Mouse (Mus musculus) ES-E14 (cell line): ENCODE results near the gene Sh3bp5l. TPM values are rescaled to one million over a fixed set of nuclear protein-coding genes. Genes with fewer than 3 reads are reported as not detected.

Experiments used
- DNase-seq: peaks from one replicate; pipeline ENCODE4 v3.0.0-alpha.2; 2013; ENCODE audit warnings: low read depth, low spot score
- H3K27ac ChIP-seq: 2 replicates; pipeline ENCODE4 v1.5.1; 2012; ENCODE audit warnings: low read depth, mild to moderate bottlenecking, low read length, moderate library complexity, mixed read lengths; ENCODE audit not compliant: poor library complexity, insufficient read depth, severe bottlenecking
- H3K36me3 ChIP-seq: 2 replicates; pipeline ENCODE4 v1.6.1; 2012; ENCODE audit warnings: mild to moderate bottlenecking, low read length, moderate library complexity, mixed read lengths; ENCODE audit not compliant: control insufficient read depth, poor library complexity, insufficient read depth, severe bottlenecking
- H3K4me1 ChIP-seq, 2 experiments: fragments of 150-350 bp in 1 of 2; sonication (generic) in 1 of 2; 2 replicates each; pipeline ENCODE4 v1.6.1; 2012; ENCODE audit warnings: low read length in 2 of 2, mild to moderate bottlenecking in 1 of 2, mixed read lengths in 1 of 2; ENCODE audit not compliant: control insufficient read depth in 2 of 2, insufficient read depth in 2 of 2, poor library complexity in 1 of 2
- H3K4me3 ChIP-seq, 2 experiments: fragments of 150-350 bp in 1 of 2; sonication (generic) in 1 of 2; 2 replicates each; pipeline ENCODE4 v1.5.1; 2012; ENCODE audit warnings: low read length in 2 of 2, low read depth in 1 of 2, mild to moderate bottlenecking in 1 of 2, mixed read lengths in 1 of 2; ENCODE audit not compliant: insufficient read depth in 1 of 2, poor library complexity in 1 of 2, severe bottlenecking in 1 of 2
- H3K9ac ChIP-seq: 2 replicates; pipeline ENCODE4 v1.6.1; 2012; ENCODE audit warnings: low read depth, mild to moderate bottlenecking, low read length, mixed read lengths; ENCODE audit not compliant: poor library complexity, insufficient read depth, severe bottlenecking
- H3K9me3 ChIP-seq: fragments of 150-350 bp; sonication (generic); 2 replicates; pipeline ENCODE4 v1.6.1; 2012; ENCODE audit warnings: low read depth, mild to moderate bottlenecking, low read length; ENCODE audit not compliant: control insufficient read depth, insufficient read depth
- CHD2 ChIP-seq: IDR thresholded peaks from 2 replicates; pipeline ENCODE4 v1.6.1; 2014; ENCODE audit warnings: mild to moderate bottlenecking, low read depth, low read length, inconsistent platforms
- HCFC1 ChIP-seq: IDR thresholded peaks from 2 replicates; pipeline ENCODE4 v1.6.1; 2012; ENCODE audit warnings: low read length, inconsistent platforms, borderline replicate concordance; ENCODE audit not compliant: insufficient read depth
- MAFK ChIP-seq: IDR thresholded peaks from 2 replicates; pipeline ENCODE4 v1.6.1; 2014; ENCODE audit warnings: mild to moderate bottlenecking, low read depth, low read length, inconsistent platforms; ENCODE audit not compliant: insufficient read depth
- ZC3H11A ChIP-seq: IDR thresholded peaks from 2 replicates; pipeline ENCODE4 v1.6.1; 2012; ENCODE audit warnings: low read depth, mild to moderate bottlenecking, inconsistent platforms, low read length, borderline replicate concordance
- ZNF384 ChIP-seq: IDR thresholded peaks from 2 replicates; pipeline ENCODE4 v1.6.1; 2012; ENCODE audit warnings: low read depth, low read length, inconsistent platforms
- in situ Hi-C, 2 experiments: fragments of 600-800 bp; cut with MboI; formaldehyde crosslinking; loops; one replicate each; pipeline ENCODE4 v1.15.1; 2025; ENCODE audit warnings: low sequenced_read_pairs in 2 of 2, inconsistent platforms in 1 of 2; ENCODE audit not compliant: unreplicated experiment in 2 of 2
- total RNA-seq: library from RNA; depleted of rRNA; stranded (reverse); fragments of 300-350 nt; gene quantifications from 2 replicates; pipeline ENCODE4 v1.2.3, GENCODE M21; 2012

Sh3bp5l gene
- total RNA-seq, 1 experiment = 28.9 TPM

GRCm38 (mm10) chr11:58352681-58353548 lies 22.4 kb downstream of the Sh3bp5l start:
- no peaks in the 10 kb centered on the region for H3K36me3 ChIP-seq
- TF ChIP-seq ZC3H11A = peak; percentile 61; the same call in 1 of the 2 replicates
- TF ChIP-seq MAFK = no peak
- H3K4me1 ChIP-seq = no peaks in the 10 kb centered on the region
- no peak overlapping the region for H3K27ac ChIP-seq
- in situ Hi-C loops = no loop called here
- H3K4me3 ChIP-seq = no peak overlapping the region
- DNase-seq = peak; percentile 35
- H3K9me3 ChIP-seq = no peaks in the 10 kb centered on the region
- H3K9ac ChIP-seq = no peak overlapping the region

GRCm38 (mm10) chr11:58353709-58354108 lies 23.2 kb downstream of the Sh3bp5l start:
- Histone ChIP-seq H3K36me3 (no peaks in the 10 kb centered on the region), H3K9me3 (no peaks in the 10 kb centered on the region), H3K4me3 (no peak overlapping the region), H3K4me1 (no peaks in the 10 kb centered on the region), H3K9ac (no peak overlapping the region), H3K27ac (no peak overlapping the region)
- TF ChIP-seq HCFC1 = no peak
- TF ChIP-seq MAFK = no peak
- TF ChIP-seq ZC3H11A = no peak
- TF ChIP-seq ZNF384 = no peak
- TF ChIP-seq CHD2 = no peak
- in situ Hi-C loops = no loop called here
- no peak for DNase-seq

- Histone ChIP-seq H3K36me3 (no peaks in the 10 kb centered on the region), H3K9me3 (no peaks in the 10 kb centered on the region), H3K27ac (no peak overlapping the region), H3K9ac (no peak overlapping the region), H3K4me3 (no peak overlapping the region), H3K4me1 (no peaks in the 10 kb centered on the region)
- DNase-seq = no peak
- in situ Hi-C loops = no loop called here
- TF ChIP-seq HCFC1 = no peak
- no peak for TF ChIP-seq ZC3H11A
- no peak for TF ChIP-seq CHD2
- no peak for TF ChIP-seq ZNF384
- no peak for TF ChIP-seq MAFK
These were observed 24.0 kb downstream of the Sh3bp5l start for GRCm38 (mm10) chr11:58354476-58354875.

- no peak overlapping the region for H3K27ac ChIP-seq
- DNase-seq = no peak
- no peaks in the 10 kb centered on the region for H3K9me3 ChIP-seq
- H3K4me1 ChIP-seq = no peaks in the 10 kb centered on the region
- no peaks in the 10 kb centered on the region for H3K36me3 ChIP-seq
- H3K9ac ChIP-seq = no peak overlapping the region
- no peak overlapping the region for H3K4me3 ChIP-seq
- TF ChIP-seq CHD2 = no peak
- no peak for TF ChIP-seq ZNF384
- TF ChIP-seq ZC3H11A = no peak
- no peak for TF ChIP-seq MAFK
- no peak for TF ChIP-seq HCFC1
- in situ Hi-C loops = no loop called here
These were observed 24.4 kb downstream of the Sh3bp5l start for GRCm38 (mm10) chr11:58354927-58355326.
